Mouse (Mus musculus) E14TG2a.4 (cell line): ENCODE results near the gene Mrc2.

Experiments used
- CTCF ChIP-seq: conservative IDR thresholded peaks from 2 replicates; pipeline ENCODE4 v1.5.1; 2014; ENCODE audit warnings: low read length
- NANOG ChIP-seq: IDR thresholded peaks from 2 replicates; pipeline ENCODE4 v1.6.1; 2014; ENCODE audit warnings: borderline replicate concordance, low read length, mixed read lengths

- TF ChIP-seq CTCF = no peak
- no peak for TF ChIP-seq NANOG
These were observed 61.4 kb downstream of the Mrc2 start for GRCm38 (mm10) chr11:105353891-105354280.
